Mouse (Mus musculus) neural tube, embryonic 13.5 days (tissue): ENCODE results near the gene Rnf227. TPM values are rescaled to one million over a fixed set of nuclear protein-coding genes. Genes with fewer than 3 reads are reported as not detected.

Source experiments
- ATAC-seq: fragments of 200-750 bp; cut with Nextera tagmentation; 2 replicates; pipeline ENCODE4 v1.8.0; 2017; ENCODE audit warnings: low read depth, mild to moderate bottlenecking, moderate TSS enrichment, moderate library complexity
- H3K27ac ChIP-seq: fragments of 300-500 bp; sonication (generic); replicated peaks from 2 replicates; pipeline ENCODE4 v1.5.1; 2015; ENCODE audit warnings: moderate library complexity, mild to moderate bottlenecking, inconsistent platforms
- H3K27me3 ChIP-seq: fragments of 300-500 bp; sonication (generic); 2 replicates; pipeline ENCODE4 v1.6.1; 2015; ENCODE audit warnings: mild to moderate bottlenecking, inconsistent platforms
- H3K36me3 ChIP-seq: fragments of 300-500 bp; sonication (generic); 2 replicates; pipeline ENCODE4 v1.6.1; 2015; ENCODE audit warnings: mild to moderate bottlenecking, inconsistent platforms
- H3K4me1 ChIP-seq: fragments of 300-500 bp; sonication (generic); replicated peaks from 2 replicates; pipeline ENCODE4 v1.6.1; 2015; ENCODE audit warnings: inconsistent platforms
- H3K4me2 ChIP-seq: fragments of 300-500 bp; sonication (generic); 2 replicates; pipeline ENCODE4 v1.6.1; 2015; ENCODE audit warnings: inconsistent platforms, mild to moderate bottlenecking, moderate library complexity
- H3K4me3 ChIP-seq: fragments of 300-500 bp; sonication (generic); 2 replicates; pipeline ENCODE4 v1.5.1; 2015; ENCODE audit warnings: mild to moderate bottlenecking, inconsistent platforms
- H3K9ac ChIP-seq: fragments of 300-500 bp; sonication (generic); 2 replicates; pipeline ENCODE4 v1.6.1; 2015; ENCODE audit warnings: moderate library complexity, mild to moderate bottlenecking, inconsistent platforms
- H3K9me3 ChIP-seq: fragments of 300-500 bp; sonication (generic); 2 replicates; pipeline ENCODE4 v1.6.1; 2016; ENCODE audit warnings: inconsistent platforms
- WGBS: fragments of 180-500 bp; shearing (Covaris S2); methylation state at CpG from one replicate; pipeline ENCODE4 v1.1.7; 2015; 5-methylcytosine and 5-hydroxymethylcytosine counted together
- polyA plus RNA-seq: library from polyadenylated mRNA; unstranded; fragments of >200 nt; fragmentation: Nextera tagmentation; extraction: Ambion mirVana; gene quantifications from 2 replicates; pipeline ENCODE4 v1.2.1, GENCODE M21; 2015

Rnf227 gene
- polyA plus RNA-seq, 1 experiment from 2014 or later: 136 TPM

GRCm38 (mm10) chr11:69332713-69333253, 7.5 kb upstream of the Rnf227 start:
- H3K27me3 ChIP-seq: peaks cover 23% of the 10 kb centered on the region; the same call in 1 of the 2 replicates
- 11% methylated on average over 8 of the region's 8 CpGs for WGBS
- peak overlapping the region; percentile 59 for H3K4me2 ChIP-seq
- H3K36me3 ChIP-seq: no peaks in the 10 kb centered on the region
- peaks cover 27% of the 10 kb centered on the region for H3K4me1 ChIP-seq
- ATAC-seq: no peak
- peak overlapping the region; percentile 89 for H3K27ac ChIP-seq
- no peak overlapping the region for H3K4me3 ChIP-seq
- 0 out of 2 replicates have a peak, but pooled peaks cover 4% of the 10 kb centered on the region for H3K9me3 ChIP-seq
- H3K9ac ChIP-seq: peak overlapping the region; percentile 71; the same call in 1 of the 2 replicates

DNA sequence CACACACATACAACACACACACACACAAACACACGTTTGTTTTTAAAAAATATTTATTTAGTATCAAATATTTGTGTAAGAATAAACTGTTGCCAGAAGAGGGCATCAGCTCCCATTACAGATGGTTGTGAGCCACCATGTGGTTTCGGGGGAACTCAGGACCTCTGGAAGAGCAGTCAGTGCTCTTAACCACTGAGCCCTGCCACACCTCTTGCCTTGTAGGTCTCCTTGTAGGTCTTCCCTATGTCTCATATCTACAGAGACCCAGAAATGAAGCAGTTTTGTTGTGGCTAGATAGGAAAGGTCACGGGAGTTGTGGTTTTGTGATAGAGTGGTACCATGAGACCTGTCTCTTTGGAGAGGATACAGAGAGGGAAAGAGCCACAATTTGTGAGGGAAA, 6.3 kb upstream of the Rnf227 start:
- no peaks in the 10 kb centered on the region for H3K36me3 ChIP-seq
- H3K27ac ChIP-seq: no peak overlapping the region
- H3K4me1 ChIP-seq: peaks cover 27% of the 10 kb centered on the region
- H3K9me3 ChIP-seq: 0 out of 2 replicates have a peak, but pooled peaks cover 5% of the 10 kb centered on the region
- H3K9ac ChIP-seq: 0 out of 2 replicates have a peak overlapping the region, but pooled peaks have one; percentile 8
- H3K4me3 ChIP-seq: no peak overlapping the region
- H3K27me3 ChIP-seq: peaks cover 15% of the 10 kb centered on the region; the same call in 1 of the 2 replicates
- WGBS: 62% methylated on average over 3 of the region's 3 CpGs
- ATAC-seq: no peak
- no peak overlapping the region for H3K4me2 ChIP-seq

- Histone ChIP-seq H3K4me2 (no peak overlapping the region), H3K4me3 (no peak overlapping the region), H3K9me3 (0 out of 2 replicates have a peak, but pooled peaks cover 5% of the 10 kb centered on the region), H3K27me3 (0 out of 2 replicates have a peak, but pooled peaks cover 8% of the 10 kb centered on the region), H3K27ac (no peak overlapping the region), H3K9ac (no peak overlapping the region), H3K4me1 (peaks cover 31% of the 10 kb centered on the region), H3K36me3 (no peaks in the 10 kb centered on the region)
- no peak for ATAC-seq
- WGBS: 76% methylated on average over 4 of the region's 4 CpGs
Measured at GRCm38 (mm10) chr11:69334796-69335195, 5.5 kb upstream of the Rnf227 start.

DNA sequence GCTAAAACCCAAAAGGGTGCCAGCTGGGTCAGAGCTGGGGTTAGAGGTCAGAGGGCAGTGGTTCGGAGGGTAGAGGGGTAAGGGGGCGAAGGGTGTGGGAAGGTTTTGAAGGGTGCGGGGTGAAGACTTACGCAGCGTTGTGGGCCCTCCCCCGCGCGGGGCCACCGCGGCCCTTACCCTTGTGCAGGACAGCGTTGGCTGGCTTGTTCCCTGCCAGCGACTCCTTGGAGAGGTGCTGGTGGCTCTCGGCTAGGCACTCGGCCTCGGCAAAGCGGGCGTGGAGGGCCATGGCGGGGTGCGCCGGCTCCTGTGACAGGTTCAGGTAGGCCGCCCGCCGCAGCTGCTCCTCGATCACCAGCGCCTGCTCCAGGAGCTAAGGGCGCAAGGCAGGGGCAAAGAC, 6.2 kb downstream of the Rnf227 start:
- Histone ChIP-seq H3K36me3 (peaks cover 85% of the 10 kb centered on the region), H3K4me2 (no peak overlapping the region), H3K27me3 (no peaks in the 10 kb centered on the region), H3K27ac (no peak overlapping the region), H3K9ac (no peak overlapping the region), H3K4me3 (no peak overlapping the region), H3K4me1 (peaks cover 8% of the 10 kb centered on the region), H3K9me3 (no peaks in the 10 kb centered on the region)
- no peak for ATAC-seq
- 93% methylated on average over 23 of the region's 26 CpGs for WGBS

- Histone ChIP-seq H3K9me3 (no peaks in the 10 kb centered on the region), H3K4me2 (no peak overlapping the region), H3K27ac (no peak overlapping the region), H3K9ac (no peak overlapping the region), H3K36me3 (peaks cover 100% of the 10 kb centered on the region), H3K27me3 (no peaks in the 10 kb centered on the region), H3K4me3 (no peak overlapping the region), H3K4me1 (no peaks in the 10 kb centered on the region)
- ATAC-seq: no peak
- WGBS: 87% methylated on average over 5 of the region's 5 CpGs
Measured at GRCm38 (mm10) chr11:69356544-69356943, 16.3 kb downstream of the Rnf227 start.

DNA sequence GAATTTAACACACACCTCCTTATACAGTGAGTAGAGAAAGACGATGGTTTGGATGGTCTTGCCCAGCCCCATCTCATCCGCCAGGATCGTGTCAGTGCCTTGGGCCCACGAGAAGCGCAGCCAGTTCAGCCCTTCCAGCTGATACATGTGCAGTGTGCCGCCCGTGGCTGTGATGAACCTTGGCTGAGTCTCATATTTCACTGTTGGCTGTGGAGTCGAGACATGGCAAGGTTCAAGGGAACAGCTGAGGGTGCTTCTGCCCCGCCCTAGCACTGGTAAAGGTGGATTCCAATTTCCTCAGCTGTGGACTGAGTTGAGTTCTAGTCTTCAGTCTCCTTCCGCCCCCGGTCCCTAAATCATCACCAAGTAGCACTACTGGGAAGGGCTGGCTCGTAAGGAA, 17.4 kb downstream of the Rnf227 start:
- Histone ChIP-seq H3K4me3 (no peak overlapping the region), H3K9ac (no peak overlapping the region), H3K4me2 (no peak overlapping the region), H3K36me3 (peaks cover 100% of the 10 kb centered on the region), H3K27ac (no peak overlapping the region), H3K27me3 (no peaks in the 10 kb centered on the region), H3K4me1 (no peaks in the 10 kb centered on the region), H3K9me3 (no peaks in the 10 kb centered on the region)
- no peak for ATAC-seq
- WGBS: 94% methylated on average over 12 of the region's 12 CpGs

DNA sequence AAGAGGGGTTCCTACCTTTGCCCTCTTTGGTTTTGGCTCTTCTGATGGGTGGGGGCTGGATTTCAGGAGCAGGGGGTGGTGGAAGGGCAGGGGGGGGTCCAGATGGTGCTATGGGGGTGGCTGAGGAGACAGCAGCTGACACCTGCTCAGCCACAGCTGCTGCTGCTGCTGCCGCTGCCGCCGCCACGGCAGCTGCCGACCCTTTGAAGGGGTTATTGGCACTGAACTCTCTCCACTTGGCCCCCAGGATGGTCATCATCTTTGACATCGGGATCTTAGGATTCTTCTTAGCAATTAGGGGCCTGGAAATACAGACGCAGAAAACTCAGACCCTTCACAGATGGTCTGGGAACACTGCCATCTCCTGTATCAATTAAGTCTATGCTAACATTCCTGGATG, 21.8 kb downstream of the Rnf227 start:
- H3K27ac ChIP-seq: peak overlapping the region; percentile 42
- no peaks in the 10 kb centered on the region for H3K9me3 ChIP-seq
- H3K4me2 ChIP-seq: no peak overlapping the region
- WGBS: 54% methylated on average over 7 of the region's 7 CpGs
- peaks cover 75% of the 10 kb centered on the region for H3K36me3 ChIP-seq
- H3K9ac ChIP-seq: no peak overlapping the region
- peaks cover 32% of the 10 kb centered on the region for H3K4me1 ChIP-seq
- no peak overlapping the region for H3K4me3 ChIP-seq
- ATAC-seq: no peak
- no peaks in the 10 kb centered on the region for H3K27me3 ChIP-seq

- no peak overlapping the region for H3K4me2 ChIP-seq
- H3K36me3 ChIP-seq: peaks cover 70% of the 10 kb centered on the region
- H3K9me3 ChIP-seq: no peaks in the 10 kb centered on the region
- H3K27ac ChIP-seq: no peak overlapping the region
- peaks cover 37% of the 10 kb centered on the region for H3K4me1 ChIP-seq
- H3K27me3 ChIP-seq: no peaks in the 10 kb centered on the region
- no peak for ATAC-seq
- 89% methylated on average over 2 of the region's 2 CpGs for WGBS
- no peak overlapping the region for H3K9ac ChIP-seq
- no peak overlapping the region for H3K4me3 ChIP-seq
Measured at GRCm38 (mm10) chr11:69362479-69362878, 22.2 kb downstream of the Rnf227 start.

GRCm38 (mm10) chr11:69364376-69364775, 24.1 kb downstream of the Rnf227 start:
- Histone ChIP-seq H3K4me1 (peaks cover 44% of the 10 kb centered on the region), H3K27ac (peak overlapping the region; percentile 100), H3K27me3 (no peaks in the 10 kb centered on the region), H3K9me3 (no peaks in the 10 kb centered on the region), H3K9ac (peak overlapping the region; percentile 79), H3K36me3 (peaks cover 51% of the 10 kb centered on the region), H3K4me3 (peak overlapping the region; percentile 93), H3K4me2 (peak overlapping the region; percentile 97)
- WGBS: 57% methylated on average over 8 of the region's 8 CpGs
- ATAC-seq: no peak

- ATAC-seq: peak; percentile 46
- Histone ChIP-seq H3K36me3 (peaks cover 46% of the 10 kb centered on the region), H3K9me3 (no peaks in the 10 kb centered on the region), H3K4me2 (peak overlapping the region; percentile 97), H3K27me3 (no peaks in the 10 kb centered on the region), H3K27ac (peak overlapping the region; percentile 100), H3K4me1 (peaks cover 47% of the 10 kb centered on the region), H3K9ac (peak overlapping the region; percentile 79), H3K4me3 (peak overlapping the region; percentile 93)
- 2% methylated on average over 6 of the region's 6 CpGs for WGBS
Measured at GRCm38 (mm10) chr11:69364910-69365309, 24.6 kb downstream of the Rnf227 start.

- peak overlapping the region; percentile 93 for H3K4me3 ChIP-seq
- peak overlapping the region; percentile 79 for H3K9ac ChIP-seq
- H3K27me3 ChIP-seq: no peaks in the 10 kb centered on the region
- peak overlapping the region; percentile 100 for H3K27ac ChIP-seq
- no peaks in the 10 kb centered on the region for H3K9me3 ChIP-seq
- peaks cover 38% of the 10 kb centered on the region for H3K36me3 ChIP-seq
- WGBS: 24% methylated on average over 6 of the region's 6 CpGs
- peaks cover 52% of the 10 kb centered on the region for H3K4me1 ChIP-seq
- ATAC-seq: peak; percentile 0; the same call in 1 of the 2 replicates
- H3K4me2 ChIP-seq: peak overlapping the region; percentile 97
Measured at GRCm38 (mm10) chr11:69365722-69366121, 25.5 kb downstream of the Rnf227 start.

GRCm38 (mm10) chr11:69366157-69366854, 26.0 kb downstream of the Rnf227 start:
- no peaks in the 10 kb centered on the region for H3K27me3 ChIP-seq
- peaks cover 58% of the 10 kb centered on the region for H3K4me1 ChIP-seq
- peak; percentile 88 for ATAC-seq
- peak overlapping the region; percentile 93 for H3K4me3 ChIP-seq
- H3K4me2 ChIP-seq: peak overlapping the region; percentile 97
- H3K9ac ChIP-seq: peak overlapping the region; percentile 100
- H3K27ac ChIP-seq: peak overlapping the region; percentile 100
- WGBS: under 1% methylated on average over 26 of the region's 26 CpGs
- no peaks in the 10 kb centered on the region for H3K9me3 ChIP-seq
- peaks cover 32% of the 10 kb centered on the region for H3K36me3 ChIP-seq
